Mouse (Mus musculus) erythroid progenitor cell, adult 5-6 weeks (primary cell): ENCODE results near the gene Gpr108. TPM values are rescaled to one million over a fixed set of nuclear protein-coding genes. Genes with fewer than 3 reads are reported as not detected.

ENCODE experiments used
- ATAC-seq: replicated peaks from 2 replicates; pipeline ENCODE4 v1.8.0; 2016; ENCODE audit warnings: moderate number of reproducible peaks, mild to moderate bottlenecking, moderate TSS enrichment, inconsistent platforms; ENCODE audit not compliant: poor library complexity, low FRiP score, severe bottlenecking
- total RNA-seq, 2 experiments: library from RNA; stranded (forward) in 1 of 2; stranded (reverse) in 1 of 2; fragments of 150-400 nt in 1 of 2; fragments of 186-747, 209-891 nt in 1 of 2; gene quantifications; 2 replicates each; pipeline versions ENCODE4 v1.2.3 to v1.2.4; 2015 to 2017; ENCODE audit warnings: low replicate concordance in 2 of 2

Gene Gpr108
- total RNA-seq, 2 experiments from 2014 or later, result 4.4 to 10.1 TPM

GRCm38 (mm10) chr17:57219167-57219883 lies 28.9 kb downstream of the Gpr108 start:
- ATAC-seq, result no peak

DNA sequence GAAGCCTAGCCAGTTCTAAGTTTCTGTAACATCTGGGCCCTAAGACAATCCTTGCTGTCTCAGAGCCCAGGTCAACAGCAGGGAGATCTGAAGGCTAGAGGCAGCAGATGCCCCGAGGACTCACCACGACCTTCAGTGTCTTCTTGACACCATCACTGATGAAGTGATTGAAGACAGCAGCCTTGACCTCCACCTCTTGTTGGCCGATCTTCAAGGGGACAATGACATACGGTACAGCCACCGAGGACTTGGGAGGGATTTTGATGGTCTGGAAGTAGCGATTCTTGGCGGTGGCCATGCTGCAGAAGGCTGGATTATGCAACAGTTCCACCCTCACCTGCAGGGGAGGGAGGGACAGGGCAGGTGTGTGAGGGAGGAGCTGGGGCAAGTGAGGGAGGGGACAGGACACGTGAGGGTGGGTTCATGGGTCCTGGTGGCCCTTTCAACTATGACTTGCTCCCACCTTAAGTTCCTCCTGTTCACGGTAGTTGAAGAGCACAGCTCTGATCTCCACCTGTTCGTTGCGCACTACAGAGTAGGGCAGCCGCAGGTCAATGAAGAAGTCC lies 29.8 kb downstream of the Gpr108 start:
- ATAC-seq, result no peak

GRCm38 (mm10) chr17:57214676-57215387 lies 33.4 kb downstream of the Gpr108 start:
- ATAC-seq, result no peak

DNA sequence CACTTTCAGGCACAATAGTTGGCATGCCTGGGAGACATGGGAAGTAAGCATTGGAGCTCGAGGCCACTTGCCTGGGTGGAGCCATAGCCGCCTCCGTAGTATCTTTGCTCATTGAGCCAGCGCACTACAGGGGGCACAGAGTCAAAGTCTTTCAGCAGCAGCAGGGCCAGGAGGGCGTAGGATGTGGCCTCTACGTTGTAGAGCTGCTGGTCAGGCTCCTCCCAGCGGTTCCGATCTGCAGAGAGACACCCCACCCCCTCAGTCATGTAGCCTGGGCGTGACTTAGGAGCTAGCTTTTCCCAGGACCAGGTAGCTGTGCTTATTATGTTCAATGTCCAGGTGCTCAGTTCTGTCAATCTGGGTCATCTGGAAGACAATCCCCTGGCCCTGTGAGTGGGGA lies 36.7 kb downstream of the Gpr108 start:
- ATAC-seq, result no peak

- no peak for ATAC-seq
Observed at GRCm38 (mm10) chr17:57209330-57209729, 38.9 kb downstream of the Gpr108 start.

DNA sequence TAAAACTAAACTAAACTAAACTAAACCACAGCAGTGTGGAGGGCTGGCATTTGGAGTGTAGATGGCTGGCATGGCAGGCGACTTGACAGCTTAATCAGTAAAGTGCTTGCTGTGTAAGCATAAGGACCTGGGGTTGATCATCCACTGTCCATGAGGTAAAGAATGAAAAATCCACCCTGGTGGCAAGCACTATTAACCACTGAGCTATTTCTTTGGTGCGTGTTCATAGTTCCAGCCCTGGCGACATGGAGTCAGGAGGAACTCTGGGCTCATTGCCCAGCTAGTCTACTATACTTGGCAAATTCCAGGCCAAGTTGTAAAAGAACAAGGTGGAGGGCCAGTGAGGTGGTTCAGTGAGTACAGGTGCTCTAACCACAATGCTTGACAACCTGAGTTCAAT lies 40.3 kb downstream of the Gpr108 start:
- ATAC-seq, result no peak

- no peak for ATAC-seq
Observed at GRCm38 (mm10) chr17:57201841-57202724, 46.2 kb downstream of the Gpr108 start.

GRCm38 (mm10) chr17:57198252-57198651 lies 50.0 kb downstream of the Gpr108 start:
- ATAC-seq, result no peak

- no peak for ATAC-seq
Observed at GRCm38 (mm10) chr17:57195326-57196010, 52.8 kb downstream of the Gpr108 start.

GRCm38 (mm10) chr17:57194771-57195170 lies 53.5 kb downstream of the Gpr108 start:
- no peak for ATAC-seq

DNA sequence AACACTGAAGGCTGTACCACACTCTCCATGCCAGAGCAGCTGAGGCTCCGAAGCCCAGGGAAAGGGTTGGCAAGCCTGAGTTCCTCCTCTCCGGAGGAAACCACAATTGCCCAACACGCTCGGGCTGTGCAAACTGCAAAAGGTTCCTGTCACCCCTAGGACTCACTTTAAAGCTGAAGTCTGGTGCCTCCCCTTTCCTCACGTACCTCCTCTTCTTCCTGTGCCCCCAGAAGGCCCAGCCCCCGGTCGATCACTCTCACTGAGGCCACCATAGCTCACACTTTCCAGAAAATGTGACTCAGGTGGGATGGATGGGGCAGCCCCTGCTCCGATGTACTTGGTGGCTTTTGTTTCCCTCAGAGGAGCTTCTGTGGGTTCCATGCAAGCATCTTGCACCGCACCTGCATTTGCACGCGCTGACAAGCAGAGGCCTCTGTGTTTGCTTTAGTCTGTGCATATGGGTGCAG lies 54.2 kb downstream of the Gpr108 start, which contains the start of gene Tnfsf14:
Gene Tnfsf14 (minus strand): TSS at position 137 of the 467 bp plus-strand sequence.
- no peak for ATAC-seq

DNA sequence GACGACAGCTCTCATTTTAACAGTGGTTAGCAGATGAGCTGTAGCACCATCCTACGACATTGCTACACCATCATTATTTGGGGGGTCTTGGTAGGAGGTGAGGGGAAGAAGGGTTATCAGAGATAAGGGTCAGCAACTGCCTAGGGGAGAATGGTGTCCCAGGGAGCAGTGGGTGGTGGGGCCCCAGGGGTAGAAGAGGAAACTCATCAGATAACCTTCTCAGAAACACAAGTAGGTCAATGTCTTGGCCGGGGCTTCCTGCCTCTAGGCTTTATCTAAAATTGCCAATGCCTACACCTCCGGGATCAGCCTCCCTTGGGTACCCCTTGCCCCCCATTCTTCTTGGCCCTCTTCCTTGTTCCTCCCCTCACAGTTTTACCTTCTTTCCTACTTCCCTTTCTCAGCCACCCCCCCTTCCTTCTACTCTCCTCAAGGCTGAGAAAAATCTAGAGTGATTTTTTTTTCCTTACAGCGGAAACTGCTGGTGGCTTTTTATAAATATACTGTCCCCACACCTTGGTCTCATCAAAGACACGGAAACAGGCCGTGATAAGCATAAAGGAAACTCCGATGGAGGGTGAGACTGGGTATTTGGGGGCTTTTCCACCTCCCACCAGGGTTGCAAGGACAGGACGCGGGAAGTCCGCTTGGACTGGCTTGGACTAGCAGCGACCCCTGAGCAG lies 59.6 kb downstream of the Gpr108 start:
- ATAC-seq, result no peak

DNA sequence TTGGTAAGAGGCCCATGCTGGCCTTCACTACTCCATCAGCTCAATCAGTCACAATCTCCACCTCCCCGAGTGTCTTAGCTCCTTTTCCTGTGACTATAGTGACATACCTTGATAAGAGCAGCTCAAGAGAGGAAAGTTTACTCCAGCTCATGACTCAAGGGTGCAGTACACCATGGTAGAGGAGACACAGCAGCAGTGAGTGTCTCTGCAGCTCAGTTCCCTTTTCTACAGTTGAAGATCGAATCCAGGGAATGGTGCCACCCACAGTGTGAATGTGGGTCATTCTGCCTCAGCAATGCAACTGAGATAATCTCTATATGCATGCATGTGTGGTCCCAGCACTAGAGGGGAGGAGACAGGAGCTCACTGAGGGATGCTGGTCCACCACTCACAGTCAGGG lies 62.6 kb downstream of the Gpr108 start:
- no peak for ATAC-seq

Other genes starting within 250 kb of the Gpr108 start
- not detected in 2 replicates for gene Pspn, start 248.4 kb downstream of the Gpr108 start, total RNA-seq (2015; ENCODE audit: low replicate concordance)
- not detected in 2 replicates for gene Pspn, start 248.4 kb downstream of the Gpr108 start, total RNA-seq (2017; ENCODE audit: low replicate concordance)
- 57.4 and 61.3 TPM in 2 replicates for gene Gtf2f1, start 237.2 kb downstream of the Gpr108 start, total RNA-seq (2015; ENCODE audit: low replicate concordance)
- gene Gtf2f1, start 237.2 kb downstream of the Gpr108 start, total RNA-seq (2017; ENCODE audit: low replicate concordance), result 70.8 and 90.7 TPM in 2 replicates
- not detected in 2 replicates for gene Gm17949, start 237.0 kb downstream of the Gpr108 start, total RNA-seq (2015; ENCODE audit: low replicate concordance)
- gene Gm17949, start 237.0 kb downstream of the Gpr108 start, total RNA-seq (2017; ENCODE audit: low replicate concordance), result not detected in 2 replicates
- 87.6 and 97.7 TPM in 2 replicates for gene Khsrp, start 216.9 kb downstream of the Gpr108 start, total RNA-seq (2015; ENCODE audit: low replicate concordance)
- gene Khsrp, start 216.9 kb downstream of the Gpr108 start, total RNA-seq (2017; ENCODE audit: low replicate concordance), result 85.6 and 85.9 TPM in 2 replicates
- gene Slc25a41, start 206.8 kb downstream of the Gpr108 start, total RNA-seq (2015; ENCODE audit: low replicate concordance), result not detected in 2 replicates
- not detected in 2 replicates for gene Slc25a41, start 206.8 kb downstream of the Gpr108 start, total RNA-seq (2017; ENCODE audit: low replicate concordance)
- gene Crb3, start 189.3 kb downstream of the Gpr108 start, total RNA-seq (2015; ENCODE audit: low replicate concordance), result not detected in 2 replicates
- gene Crb3, start 189.3 kb downstream of the Gpr108 start, total RNA-seq (2017; ENCODE audit: low replicate concordance), result not detected in 2 replicates
- gene Slc25a23, start 188.6 kb downstream of the Gpr108 start, total RNA-seq (2015; ENCODE audit: low replicate concordance), result 2.9 and 5.4 TPM in 2 replicates
- not detected in 2 replicates for gene Slc25a23, start 188.6 kb downstream of the Gpr108 start, total RNA-seq (2017; ENCODE audit: low replicate concordance)
- 6.1 and 12.2 TPM in 2 replicates for gene Dennd1c, start 169.9 kb downstream of the Gpr108 start, total RNA-seq (2015; ENCODE audit: low replicate concordance)
- 2.6 and 4.5 TPM in 2 replicates for gene Dennd1c, start 169.9 kb downstream of the Gpr108 start, total RNA-seq (2017; ENCODE audit: low replicate concordance)
- 1.4 TPM in 1 of 2 replicates, not detected in the other for gene Tubb4a, start 160.7 kb downstream of the Gpr108 start, total RNA-seq (2015; ENCODE audit: low replicate concordance)
- gene Tubb4a, start 160.7 kb downstream of the Gpr108 start, total RNA-seq (2017; ENCODE audit: low replicate concordance), result not detected in 2 replicates
- gene Tnfsf9, start 143.1 kb downstream of the Gpr108 start, total RNA-seq (2015; ENCODE audit: low replicate concordance), result not detected in 2 replicates
- not detected in 2 replicates for gene Tnfsf9, start 143.1 kb downstream of the Gpr108 start, total RNA-seq (2017; ENCODE audit: low replicate concordance)
- not detected in 2 replicates for gene Cd70, start 98.7 kb downstream of the Gpr108 start, total RNA-seq (2015; ENCODE audit: low replicate concordance)
- not detected in 2 replicates for gene Cd70, start 98.7 kb downstream of the Gpr108 start, total RNA-seq (2017; ENCODE audit: low replicate concordance)
- 1.7 and 2.5 TPM in 2 replicates for gene Tnfsf14, start 54.3 kb downstream of the Gpr108 start, total RNA-seq (2015; ENCODE audit: low replicate concordance)
- gene Tnfsf14, start 54.3 kb downstream of the Gpr108 start, total RNA-seq (2017; ENCODE audit: low replicate concordance), result 1.4 TPM in 1 of 2 replicates, not detected in the other
- 128 and 134 TPM in 2 replicates for gene C3, start 20.3 kb downstream of the Gpr108 start, total RNA-seq (2015; ENCODE audit: low replicate concordance)
- 69.4 and 132 TPM in 2 replicates for gene C3, start 20.3 kb downstream of the Gpr108 start, total RNA-seq (2017; ENCODE audit: low replicate concordance)
- gene Trip10, start 1.0 kb upstream of the Gpr108 start, total RNA-seq (2015; ENCODE audit: low replicate concordance), result not detected in 2 replicates
- 7.1 TPM in 1 of 2 replicates, not detected in the other for gene Trip10, start 1.0 kb upstream of the Gpr108 start, total RNA-seq (2017; ENCODE audit: low replicate concordance)
- gene Vav1, start 30.7 kb upstream of the Gpr108 start, total RNA-seq (2015; ENCODE audit: low replicate concordance), result 19.1 and 20.1 TPM in 2 replicates
- gene Vav1, start 30.7 kb upstream of the Gpr108 start, total RNA-seq (2017; ENCODE audit: low replicate concordance), result 19.4 and 44.5 TPM in 2 replicates
- 7.1 and 17.3 TPM in 2 replicates for gene Adgre1, start 110.2 kb upstream of the Gpr108 start, total RNA-seq (2015; ENCODE audit: low replicate concordance)
- gene Adgre1, start 110.2 kb upstream of the Gpr108 start, total RNA-seq (2017; ENCODE audit: low replicate concordance), result 13.1 and 25.4 TPM in 2 replicates